Mouse (Mus musculus): ENCODE data around the gene Srebf2. TPM values are rescaled to one million over a fixed set of nuclear protein-coding genes. Genes with fewer than 3 reads are reported as not detected.

Srebf2 gene
- total RNA-seq, 2 experiments from 2014 or later: 35.1 to 38.8 TPM

GRCm38 (mm10) chr15:82251579-82251978 lies 104.6 kb downstream of the Srebf2 start:
- DNase-seq: no peak
- intact Hi-C loops (cut with DNase I): no loop called here

- no peak for DNase-seq
- intact Hi-C loops (cut with DNase I): no loop called here
These were observed 105.1 kb downstream of the Srebf2 start, which contains the start of gene 1500009C09Rik for GRCm38 (mm10) chr15:82252097-82252496. Gene 1500009C09Rik, plus strand, starts transcription at chr15:82252397.

Small RNAs within 50 kb of the gene (microRNA-seq; reads per million reads assigned to microRNA genes)
- gene Mir33: 3.6 to 7.6 reads per million in 2 experiments

Other genes starting within 250 kb of the Srebf2 start
- 10 to 100 TPM in 1 of 2 experiments, 1 to 10 TPM in 1; 9.7 to 10.0 TPM for gene Polr3h, start 220.9 kb upstream of the Srebf2 start, total RNA-seq (2021)
- gene Csdc2, start 210.4 kb upstream of the Srebf2 start, total RNA-seq (2021): 10 to 100 TPM in 1 of 2 experiments, 1 to 10 TPM in 1; 7.8 to 19.8 TPM
- 10 to 100 TPM; 22.0 to 31.4 TPM for gene Pmm1, start 186.3 kb upstream of the Srebf2 start, total RNA-seq (2021)
- not detected for gene 1700029P11Rik, start 166.6 kb upstream of the Srebf2 start, total RNA-seq (2021)
- 10 to 100 TPM; 22.6 to 29.3 TPM for gene Xrcc6, start 159.3 kb upstream of the Srebf2 start, total RNA-seq (2021)
- gene Desi1, start 113.3 kb upstream of the Srebf2 start, total RNA-seq (2021): 10 to 100 TPM; 24.6 to 26.7 TPM
- gene Snu13, start 99.6 kb upstream of the Srebf2 start, total RNA-seq (2021): 10 to 100 TPM; 55.3 to 57.3 TPM
- not detected for gene 4930407I10Rik, start 88.0 kb upstream of the Srebf2 start, total RNA-seq (2021)
- gene Mei1, start 77.2 kb upstream of the Srebf2 start, total RNA-seq (2021): not detected
- gene Ccdc134, start 19.3 kb upstream of the Srebf2 start, total RNA-seq (2021): 1 to 10 TPM; 5.1 to 5.5 TPM
- gene Shisa8, start 65.6 kb downstream of the Srebf2 start, total RNA-seq (2021): under 1 TPM in 1 of 2 experiments, not detected in 1; 0.36 TPM
- under 1 TPM; 0.27 to 0.69 TPM for gene Tnfrsf13c, start 77.2 kb downstream of the Srebf2 start, total RNA-seq (2021)
- 1 to 10 TPM; 6.6 to 7.8 TPM for gene Cenpm, start 97.6 kb downstream of the Srebf2 start, total RNA-seq (2021)
- gene 1500009C09Rik, start 105.2 kb downstream of the Srebf2 start, total RNA-seq (2021): not detected
- gene Sept3, start 127.7 kb downstream of the Srebf2 start, total RNA-seq (2021): 1 to 10 TPM in 1 of 2 experiments, under 1 TPM in 1; 0.57 to 1.4 TPM
- gene Wbp2nl, start 151.8 kb downstream of the Srebf2 start, total RNA-seq (2021): not detected
- gene Naga, start 191.7 kb downstream of the Srebf2 start, total RNA-seq (2021): 10 to 100 TPM; 46.3 to 47.5 TPM
- 1 to 10 TPM; 2.8 to 3.2 TPM for gene Pheta2, start 191.8 kb downstream of the Srebf2 start, total RNA-seq (2021)
- gene Smdt1, start 191.8 kb downstream of the Srebf2 start, total RNA-seq (2021): 100 to 1,000 TPM; 195 to 202 TPM
- gene Ndufa6, start 207.1 kb downstream of the Srebf2 start, total RNA-seq (2021): 100 to 1,000 TPM; 525 to 549 TPM
- gene Cyp2d22, start 233.1 kb downstream of the Srebf2 start, total RNA-seq (2021): 10 to 100 TPM; 17.7 to 30.5 TPM
- not detected for gene Cyp2d11, start 246.8 kb downstream of the Srebf2 start, total RNA-seq (2021)